Mouse (Mus musculus): ENCODE data around the gene Tgtp2. TPM values are rescaled to one million over a fixed set of nuclear protein-coding genes. Genes with fewer than 3 reads are reported as not detected.
"Not testable (repeated sequence)": the region's sequence is repeated elsewhere in the genome, so short reads cannot be mapped to it uniquely, and the experiment has no call there.

Tgtp2 gene
- polyA plus RNA-seq, 1 experiment from 2014 or later = not detected

- not testable (repeated sequence) for H3K27ac ChIP-seq (replicated peaks); H3K9ac ChIP-seq (replicated peaks); ATAC-seq (replicated peaks); H3K27me3 ChIP-seq; H3K9me3 ChIP-seq; H3K4me2 ChIP-seq (replicated peaks); H3K36me3 ChIP-seq; H3K4me3 ChIP-seq; H3K4me1 ChIP-seq
Observed at GRCm38 (mm10) chr11:49012074-49012473, 51.9 kb downstream of the Tgtp2 start.

Other genes with a start within 250 kb of the Tgtp2 start
- gene Trim41, start 246.9 kb downstream of the Tgtp2 start, polyA plus RNA-seq (2015; fragmentation: Nextera tagmentation; extraction: Ambion mirVana) = 6.0 and 6.3 TPM in 2 replicates
- gene Trim7, start 238.1 kb downstream of the Tgtp2 start, polyA plus RNA-seq (2015; fragmentation: Nextera tagmentation; extraction: Ambion mirVana) = 1.4 and 1.7 TPM in 2 replicates
- gene Gm12184, start 237.6 kb downstream of the Tgtp2 start, polyA plus RNA-seq (2015; fragmentation: Nextera tagmentation; extraction: Ambion mirVana) = 4.5 and 5.8 TPM in 2 replicates
- 1.6 and 1.9 TPM in 2 replicates for gene Irgm1, start 192.5 kb downstream of the Tgtp2 start, polyA plus RNA-seq (2015; fragmentation: Nextera tagmentation; extraction: Ambion mirVana)
- gene Gm5431, start 162.0 kb downstream of the Tgtp2 start, polyA plus RNA-seq (2015; fragmentation: Nextera tagmentation; extraction: Ambion mirVana) = 0.11 and 0.14 TPM in 2 replicates
- gene Psme2b, start 118.0 kb downstream of the Tgtp2 start, polyA plus RNA-seq (2015; fragmentation: Nextera tagmentation; extraction: Ambion mirVana) = 1.3 and 1.5 TPM in 2 replicates
- not detected in 2 replicates for gene Olfr56, start 85.3 kb downstream of the Tgtp2 start, polyA plus RNA-seq (2015; fragmentation: Nextera tagmentation; extraction: Ambion mirVana)
- gene 9930111J21Rik1, start 84.8 kb downstream of the Tgtp2 start, polyA plus RNA-seq (2015; fragmentation: Nextera tagmentation; extraction: Ambion mirVana) = 0.34 and 0.55 TPM in 2 replicates
- not detected in 2 replicates for gene Gm12185, start 72.0 kb downstream of the Tgtp2 start, polyA plus RNA-seq (2015; fragmentation: Nextera tagmentation; extraction: Ambion mirVana)
- gene Tgtp1, start 70.0 kb downstream of the Tgtp2 start, polyA plus RNA-seq (2015; fragmentation: Nextera tagmentation; extraction: Ambion mirVana) = not detected in 2 replicates
- 0.24 and 0.28 TPM in 2 replicates for gene 9930111J21Rik2, start 13.0 kb downstream of the Tgtp2 start, polyA plus RNA-seq (2015; fragmentation: Nextera tagmentation; extraction: Ambion mirVana)
- gene Ifi47, start 12.4 kb upstream of the Tgtp2 start, polyA plus RNA-seq (2015; fragmentation: Nextera tagmentation; extraction: Ambion mirVana) = 0.38 and 0.54 TPM in 2 replicates
- gene Olfr1396, start 50.7 kb upstream of the Tgtp2 start, polyA plus RNA-seq (2015; fragmentation: Nextera tagmentation; extraction: Ambion mirVana) = not detected in 2 replicates
- not detected in 2 replicates for gene Olfr1395, start 78.1 kb upstream of the Tgtp2 start, polyA plus RNA-seq (2015; fragmentation: Nextera tagmentation; extraction: Ambion mirVana)
- gene Olfr1394, start 90.2 kb upstream of the Tgtp2 start, polyA plus RNA-seq (2015; fragmentation: Nextera tagmentation; extraction: Ambion mirVana) = not detected in 2 replicates
- gene Btnl9, start 123.0 kb upstream of the Tgtp2 start, polyA plus RNA-seq (2015; fragmentation: Nextera tagmentation; extraction: Ambion mirVana) = 0.09 TPM in 1 of 2 replicates, not detected in the other
- gene Zfp62, start 139.1 kb upstream of the Tgtp2 start, polyA plus RNA-seq (2015; fragmentation: Nextera tagmentation; extraction: Ambion mirVana) = 54.7 and 55.1 TPM in 2 replicates
- 30.2 and 30.3 TPM in 2 replicates for gene Mgat1, start 180.0 kb upstream of the Tgtp2 start, polyA plus RNA-seq (2015; fragmentation: Nextera tagmentation; extraction: Ambion mirVana)
- gene Olfr1393, start 214.1 kb upstream of the Tgtp2 start, polyA plus RNA-seq (2015; fragmentation: Nextera tagmentation; extraction: Ambion mirVana) = not detected in 2 replicates
- not detected in 2 replicates for gene Olfr1392, start 221.1 kb upstream of the Tgtp2 start, polyA plus RNA-seq (2015; fragmentation: Nextera tagmentation; extraction: Ambion mirVana)
- gene Olfr10, start 240.5 kb upstream of the Tgtp2 start, polyA plus RNA-seq (2015; fragmentation: Nextera tagmentation; extraction: Ambion mirVana) = not detected in 2 replicates

All from forebrain, embryonic 15.5 days (tissue).